In the genomic region with DNA sequence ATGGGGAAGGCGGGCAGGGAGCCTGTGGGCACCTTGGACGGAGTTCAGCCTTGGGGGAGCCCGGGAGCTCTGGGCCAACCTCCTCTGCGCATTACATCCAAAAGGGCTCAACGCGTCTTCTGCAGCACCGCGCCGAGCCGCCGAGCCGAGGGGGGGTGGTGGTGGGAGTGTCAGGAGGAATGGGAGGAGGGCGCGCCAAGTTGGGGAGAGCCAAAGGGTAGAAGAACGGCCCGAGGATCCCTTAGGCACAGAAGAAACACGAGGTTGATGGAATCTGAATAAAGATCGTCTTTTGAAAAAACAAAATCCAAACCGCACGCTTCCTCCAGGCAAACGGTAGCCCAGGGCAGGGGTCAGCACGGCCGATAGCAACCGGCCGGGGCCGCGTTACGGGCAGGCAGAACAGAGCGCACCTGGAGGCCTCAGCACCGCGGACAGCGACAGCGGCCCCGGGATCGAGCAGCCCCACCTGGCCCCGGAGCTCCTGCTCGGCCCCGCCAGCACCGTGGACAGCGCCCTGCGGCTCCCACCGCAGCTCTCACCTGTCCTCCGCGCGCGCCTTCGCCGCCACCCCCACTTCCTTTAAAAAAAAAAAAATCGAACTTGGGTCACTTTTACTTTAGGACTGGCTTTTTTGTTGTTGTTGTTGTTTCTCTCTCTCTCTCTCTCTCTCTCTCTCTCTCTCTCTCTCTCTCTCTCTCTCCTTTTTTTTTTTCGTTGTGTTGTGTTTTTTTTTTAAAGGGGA, we compare ENCODE assay signal across 8 mouse cellular contexts. TPM values are rescaled to one million over a fixed set of nuclear protein-coding genes. Genes with fewer than 3 reads are reported as not detected.
DNase-seq lines count a peak whose midpoint lies in the region; TF ChIP-seq lines count a peak whose summit lies in the region.

No protein-coding gene starts in this region.

- no peak for TF ChIP-seq EP300 in ES-Bruce4 (IDR thresholded peaks at IDR 0.05; ENCODE audit: insufficient read depth, low read depth, low read length)

- H3K27me3 ChIP-seq in ES-Bruce4 (ENCODE audit: control insufficient read depth, insufficient read depth, low read length, poor library complexity, severe bottlenecking): peaks cover 5% of the 10 kb centered on the region; the same call in 1 of the 2 replicates

- no peaks in the 10 kb centered on the region for H3K4me1 ChIP-seq in ES-Bruce4 (ENCODE audit: control insufficient read depth, insufficient read depth, low read length)

- TF ChIP-seq POLR2A in ES-Bruce4 (IDR thresholded peaks at IDR 0.05; ENCODE audit: insufficient read depth, low read length): no peak

- H3K9me3 ChIP-seq in ES-Bruce4 (replicated peaks; ENCODE audit: control insufficient read depth, insufficient read depth, low read length, poor library complexity, severe bottlenecking): no peaks in the 10 kb centered on the region

- peak overlapping the region; percentile 9; the same call in 1 of the 2 replicates for H3K4me3 ChIP-seq in ES-Bruce4 (ENCODE audit: low read depth, low read length)

- TF ChIP-seq CTCF in ES-Bruce4 (IDR thresholded peaks at IDR 0.05; ENCODE audit: low read depth, low read length): no peak

- no peak overlapping the region for H3K9ac ChIP-seq in ES-Bruce4 (ENCODE audit: low read depth, poor library complexity, severe bottlenecking)

- H3K36me3 ChIP-seq in ES-Bruce4 (ENCODE audit: control insufficient read depth, insufficient read depth, low read length, poor library complexity, severe bottlenecking): no peaks in the 10 kb centered on the region

- DNase-seq in c-Kit-positive CD71-positive TER-119-negative erythroid progenitor cells, embryonic 14.5 days (ENCODE audit: low read depth): peak; percentile 60
- peak; percentile 40 for DNase-seq in gastrocnemius, postnatal 10 days
- peak; percentile 81 for DNase-seq in kidney, adult 9 months
- peak; percentile 74 for DNase-seq in lung, postnatal 10 days
- peak; percentile 56 to 71 for DNase-seq in spleen, adult 18-20 months
- no peak for DNase-seq in layer of hippocampus, postnatal 36 days
- DNase-seq in layer of hippocampus, adult 18-20 months (ENCODE audit: low spot score in 2 of 2): no peak

- H3K27ac ChIP-seq in ES-Bruce4 (ENCODE audit: insufficient read depth, low read length): no peak overlapping the region

RNA-seq across cellular contexts. Expression of a gene that starts 0.5 kb away (rescaled TPM):
- 0.56 TPM in 1 of 2 replicates, not detected in the other for polyA plus RNA-seq in ES-Bruce4 (2011; ENCODE audit: insufficient read depth, insufficient read length, low read depth, missing spikeins)
- not detected for total RNA-seq in gastrocnemius, postnatal 10 days (2021)
- not detected for total RNA-seq in layer of hippocampus, postnatal 36 days (2021)
- total RNA-seq in layer of hippocampus, adult 18-20 months (2021): not detected

Comparison
In these comparisons a context has a peak if more than half of its experiments do, and no peak if none do; other contexts are left out.
1. DNase-seq: peak in c-Kit-positive CD71-positive TER-119-negative erythroid progenitor cells, embryonic 14.5 days (single experiment), gastrocnemius, postnatal 10 days (single experiment), kidney, adult 9 months (single experiment), lung, postnatal 10 days (single experiment) and spleen, adult 18-20 months (2 of 2); none in layer of hippocampus, postnatal 36 days (0 of 2) and layer of hippocampus, adult 18-20 months (0 of 2).